Mouse (Mus musculus): ENCODE results near the gene Pithd1.

Pithd1 gene

GRCm38 (mm10) chr4:135962198-135962597, 24.9 kb downstream of the Pithd1 start:
- DNase-seq (ENCODE audit: low spot score in 2 of 2) = peak in 1 of 2 experiments; percentile 62

- peak in 1 of 2 experiments; percentile 62 for DNase-seq (ENCODE audit: low spot score in 2 of 2)
These were observed 25.4 kb downstream of the Pithd1 start for GRCm38 (mm10) chr4:135961709-135962108.

GRCm38 (mm10) chr4:135960717-135961116, 26.3 kb downstream of the Pithd1 start:
- peak; percentile 84 to 94 for DNase-seq (ENCODE audit: low spot score in 2 of 2)

GRCm38 (mm10) chr4:135958354-135958753, 28.7 kb downstream of the Pithd1 start:
- DNase-seq (ENCODE audit: low spot score in 2 of 2) = no peak

- DNase-seq (ENCODE audit: low spot score in 2 of 2) = no peak
These were observed 31.2 kb downstream of the Pithd1 start for GRCm38 (mm10) chr4:135955886-135956285.

GRCm38 (mm10) chr4:135954241-135954640, 32.8 kb downstream of the Pithd1 start:
- DNase-seq (ENCODE audit: low spot score in 2 of 2) = peak; percentile 79 to 93

GRCm38 (mm10) chr4:135953179-135953578, 33.9 kb downstream of the Pithd1 start:
- DNase-seq (ENCODE audit: low spot score in 2 of 2) = no peak

- no peak for DNase-seq (ENCODE audit: low spot score in 2 of 2)
These were observed 35.6 kb downstream of the Pithd1 start for GRCm38 (mm10) chr4:135951505-135951904.

- DNase-seq (ENCODE audit: low spot score in 2 of 2) = no peak
These were observed 36.7 kb downstream of the Pithd1 start for GRCm38 (mm10) chr4:135950365-135950764.

GRCm38 (mm10) chr4:135949911-135950310, 37.2 kb downstream of the Pithd1 start:
- no peak for DNase-seq (ENCODE audit: low spot score in 2 of 2)

GRCm38 (mm10) chr4:135949475-135949874, 37.6 kb downstream of the Pithd1 start:
- no peak for DNase-seq (ENCODE audit: low spot score in 2 of 2)

- DNase-seq (ENCODE audit: low spot score in 2 of 2) = no peak
These were observed 38.9 kb downstream of the Pithd1 start for GRCm38 (mm10) chr4:135948142-135948541.

- DNase-seq (ENCODE audit: low spot score in 2 of 2) = no peak
These were observed 40.3 kb downstream of the Pithd1 start for GRCm38 (mm10) chr4:135946659-135947301.

GRCm38 (mm10) chr4:135946278-135946658, 40.8 kb downstream of the Pithd1 start, which contains the start of gene Hmgcl:
Gene Hmgcl, plus strand, starts transcription at chr4:135946448.
- peak; percentile 96 to 97 for DNase-seq (ENCODE audit: low spot score in 2 of 2)

- no peak for DNase-seq (ENCODE audit: low spot score in 2 of 2)
These were observed 41.4 kb downstream of the Pithd1 start for GRCm38 (mm10) chr4:135945706-135946105.

- no peak for DNase-seq (ENCODE audit: low spot score in 2 of 2)
These were observed 43.7 kb downstream of the Pithd1 start for GRCm38 (mm10) chr4:135943389-135943788.

- DNase-seq (ENCODE audit: low spot score in 2 of 2) = no peak
These were observed 44.9 kb downstream of the Pithd1 start for GRCm38 (mm10) chr4:135942193-135942592.

- DNase-seq (ENCODE audit: low spot score in 2 of 2) = peak in 1 of 2 experiments; percentile 65
These were observed 46.0 kb downstream of the Pithd1 start for GRCm38 (mm10) chr4:135941026-135941425.

- DNase-seq (ENCODE audit: low spot score in 2 of 2) = no peak
These were observed 48.2 kb downstream of the Pithd1 start for GRCm38 (mm10) chr4:135938858-135939257.

GRCm38 (mm10) chr4:135935502-135935901, 51.6 kb downstream of the Pithd1 start:
- no peak for DNase-seq (ENCODE audit: low spot score in 2 of 2)

GRCm38 (mm10) chr4:135934708-135935500, 52.2 kb downstream of the Pithd1 start:
- DNase-seq (ENCODE audit: low spot score in 2 of 2) = no peak

- no peak for DNase-seq (ENCODE audit: low spot score in 2 of 2)
These were observed 55.2 kb downstream of the Pithd1 start for GRCm38 (mm10) chr4:135931832-135932231.

GRCm38 (mm10) chr4:135930239-135930638, 56.8 kb downstream of the Pithd1 start:
- DNase-seq (ENCODE audit: low spot score in 2 of 2) = no peak
